Comparison of ENCODE assay signal across 13 mouse cellular contexts in genomic region chr15:81758701-81759100, GRCm38 (mm10). TPM values are rescaled to one million over a fixed set of nuclear protein-coding genes. Genes with fewer than 3 reads are reported as not detected.
DNase-seq lines count a peak whose midpoint lies in the region; ATAC-seq and TF ChIP-seq lines count a peak whose summit lies in the region.
"Had no signal": no experiment of that assay in that cellular context is flagged by ENCODE, and none has a peak within 500 bp of the region (broad histone marks: within the 10 kb centered on the region; RNA-seq: fewer than 3 reads in every experiment).

No protein-coding gene starts in this region.

- peaks cover 19% of the 10 kb centered on the region for H3K79me2 ChIP-seq in heart, adult 2 months (replicated peaks; ENCODE audit: control insufficient read depth, insufficient read depth, low read length)

- ATAC-seq in kidney, embryonic 14.5 days (ENCODE audit: low FRiP score, low TSS enrichment) = no peak
- ATAC-seq: hindbrain, embryonic 16.5 days had no signal

- no peaks in the 10 kb centered on the region for H3K27me3 ChIP-seq in kidney, embryonic 14.5 days (ENCODE audit: control insufficient read depth, insufficient read depth, low read length)
- no peaks in the 10 kb centered on the region for H3K27me3 ChIP-seq in midbrain, embryonic 10.5 days (ENCODE audit: low read depth, poor library complexity, severe bottlenecking)
- H3K27me3 ChIP-seq in heart, adult 2 months (ENCODE audit: control insufficient read depth, insufficient read depth, low read length) = no peaks in the 10 kb centered on the region
- H3K27me3 ChIP-seq: heart, embryonic 15.5 days; neural tube, embryonic 12.5 days had no signal

- intact Hi-C loops in heart, adult 2 months (cut with DNase I) = no loop called here

- no peak overlapping the region for H3K4me2 ChIP-seq in kidney, embryonic 14.5 days (replicated peaks; ENCODE audit: low read depth, low read length)
- H3K4me2 ChIP-seq: heart, embryonic 15.5 days; neural tube, embryonic 12.5 days had no signal

- no peaks in the 10 kb centered on the region for H3K9me3 ChIP-seq in kidney, embryonic 14.5 days (ENCODE audit: control insufficient read depth, low read length)
- H3K9me3 ChIP-seq in midbrain, embryonic 10.5 days (replicated peaks) = 0 out of 2 replicates have a peak, but pooled peaks cover 2% of the 10 kb centered on the region
- H3K9me3 ChIP-seq: heart, embryonic 15.5 days had no signal

- peaks cover 2% of the 10 kb centered on the region; the same call in 1 of the 2 replicates for H3K36me3 ChIP-seq in kidney, embryonic 14.5 days (ENCODE audit: control insufficient read depth, insufficient read depth, low read length)
- peaks cover 48% of the 10 kb centered on the region for H3K36me3 ChIP-seq in midbrain, embryonic 10.5 days
- H3K36me3 ChIP-seq in heart, adult 2 months (ENCODE audit: control insufficient read depth, insufficient read depth, low read length) = no peaks in the 10 kb centered on the region

- 87% methylated on average over 5 of the region's 5 CpGs for WGBS in kidney, embryonic 14.5 days
- 96% methylated on average over 5 of the region's 5 CpGs for WGBS in midbrain, embryonic 10.5 days
- 61% methylated on average over 5 of the region's 5 CpGs for WGBS in heart, adult 2 months

- TF ChIP-seq CTCF in heart, adult 2 months (IDR thresholded peaks at IDR 0.05) = no peak

- no peak overlapping the region for H3K27ac ChIP-seq in kidney, embryonic 14.5 days (ENCODE audit: low read depth, low read length)
- no peak overlapping the region for H3K27ac ChIP-seq in midbrain, embryonic 10.5 days (replicated peaks)
- H3K27ac ChIP-seq in heart, adult 2 months = no peak overlapping the region
- H3K27ac ChIP-seq: heart, embryonic 15.5 days; neural tube, embryonic 12.5 days had no signal

- DNase-seq in kidney, postnatal 10 days = peak; percentile 69
- DNase-seq in adipocyte (ENCODE audit: low spot score) = peak; percentile 82
- peak; percentile 70 for DNase-seq in adrenal gland, postnatal 14 days
- DNase-seq in cerebellum, postnatal 25 days = peak; percentile 63 to 83
- no peak for DNase-seq in midbrain, embryonic 10.5 days (ENCODE audit: low spot score)
- no peak for DNase-seq in heart, adult 2 months
- DNase-seq: midbrain, embryonic 14.5 days; right cerebral cortex, postnatal 14 days; thymus, postnatal 25 days had no signal

- H3K4me3 ChIP-seq in kidney, embryonic 14.5 days (ENCODE audit: low read length) = no peak overlapping the region
- no peak overlapping the region for H3K4me3 ChIP-seq in midbrain, embryonic 10.5 days
- no peak overlapping the region for H3K4me3 ChIP-seq in heart, adult 2 months
- H3K4me3 ChIP-seq: heart, embryonic 15.5 days; neural tube, embryonic 12.5 days had no signal

- H3K9ac ChIP-seq in kidney, embryonic 14.5 days (ENCODE audit: low read depth, low read length) = no peak overlapping the region
- no peak overlapping the region for H3K9ac ChIP-seq in heart, adult 2 months (ENCODE audit: low read depth, low read length)
- H3K9ac ChIP-seq: heart, embryonic 15.5 days; neural tube, embryonic 12.5 days had no signal

- TF ChIP-seq EP300 in heart, adult 2 months (IDR thresholded peaks at IDR 0.05; ENCODE audit: insufficient read depth, low read depth, low read length) = no peak

- no peak for TF ChIP-seq POLR2A in heart, adult 2 months (IDR thresholded peaks at IDR 0.05; ENCODE audit: insufficient read depth, low read depth, low read length)

- no peaks in the 10 kb centered on the region for H3K4me1 ChIP-seq in kidney, embryonic 14.5 days (ENCODE audit: control insufficient read depth, insufficient read depth, low read length)
- no peaks in the 10 kb centered on the region for H3K4me1 ChIP-seq in midbrain, embryonic 10.5 days
- peaks cover 2% of the 10 kb centered on the region for H3K4me1 ChIP-seq in heart, adult 2 months (ENCODE audit: control insufficient read depth, insufficient read depth, low read length)
- H3K4me1 ChIP-seq: neural tube, embryonic 12.5 days had no signal

RNA-seq across cellular contexts. Expression of gene Rangap1, which starts 13.4 kb away (rescaled TPM):
- polyA plus RNA-seq in kidney, embryonic 14.5 days (2014; fragmentation: Nextera tagmentation; extraction: Ambion mirVana) = 85.0 and 100.0 TPM in 2 replicates
- 61.7 and 61.8 TPM in 2 replicates for total RNA-seq in adrenal gland, postnatal 14 days (2021)
- 187 and 192 TPM in 2 replicates for polyA plus RNA-seq in midbrain, embryonic 10.5 days (2016; fragmentation: Nextera tagmentation; extraction: Ambion mirVana)
- 10 to 100 TPM; 25.7 to 27.3 TPM for total RNA-seq in heart, adult 2 months (2021)
- polyA plus RNA-seq in heart, adult 2 months (2012; rRNA removed) = 14.1 and 19.1 TPM in 2 replicates

RNA-seq across cellular contexts. Expression of gene Zc3h7b, which starts 13.8 kb away (rescaled TPM):
- polyA plus RNA-seq in kidney, embryonic 14.5 days (2014; fragmentation: Nextera tagmentation; extraction: Ambion mirVana) = 46.3 and 60.5 TPM in 2 replicates
- total RNA-seq in adrenal gland, postnatal 14 days (2021) = 73.8 and 81.9 TPM in 2 replicates
- polyA plus RNA-seq in midbrain, embryonic 10.5 days (2016; fragmentation: Nextera tagmentation; extraction: Ambion mirVana) = 36.3 and 41.4 TPM in 2 replicates
- 10 to 100 TPM; 65.5 to 74.9 TPM for total RNA-seq in heart, adult 2 months (2021)
- 30.9 and 35.9 TPM in 2 replicates for polyA plus RNA-seq in heart, adult 2 months (2012; rRNA removed)

RNA-seq across cellular contexts. Expression of gene Tef, which starts 43.5 kb away (rescaled TPM):
- 16.1 and 19.2 TPM in 2 replicates for polyA plus RNA-seq in kidney, embryonic 14.5 days (2014; fragmentation: Nextera tagmentation; extraction: Ambion mirVana)
- 71.4 and 98.5 TPM in 2 replicates for total RNA-seq in adrenal gland, postnatal 14 days (2021)
- polyA plus RNA-seq in midbrain, embryonic 10.5 days (2016; fragmentation: Nextera tagmentation; extraction: Ambion mirVana) = 15.7 and 19.0 TPM in 2 replicates
- 100 to 1,000 TPM in 1 of 2 experiments, 10 to 100 TPM in 1; 46.7 to 127 TPM for total RNA-seq in heart, adult 2 months (2021)
- polyA plus RNA-seq in heart, adult 2 months (2012; rRNA removed) = 76.7 and 100 TPM in 2 replicates

Comparison
In these comparisons a context has a peak if more than half of its experiments do, and no peak if none do; other contexts are left out.
1. DNase-seq: peak in kidney, postnatal 10 days (single experiment), adipocyte (single experiment), adrenal gland, postnatal 14 days (single experiment) and cerebellum, postnatal 25 days (2 of 2); none in midbrain, embryonic 10.5 days (single experiment) and heart, adult 2 months (0 of 2).